Mouse (Mus musculus) hindbrain, embryonic 11.5 days (tissue): Measurements from ENCODE around the gene Artn. TPM values are rescaled to one million over a fixed set of nuclear protein-coding genes. Genes with fewer than 3 reads are reported as not detected.
A peak's percentile ranks its signal among the peaks of the same experiment; 100 is the strongest.

ENCODE experiments used
- ATAC-seq: fragments of 200-750 bp; cut with Nextera tagmentation; 2 replicates; pipeline ENCODE4 v1.8.0; 2017; ENCODE audit warnings: mild to moderate bottlenecking, moderate TSS enrichment, moderate library complexity; ENCODE audit not compliant: low FRiP score
- DNase-seq: peaks from one replicate; pipeline ENCODE4 v3.0.0-alpha.2; 2015; ENCODE audit warnings: low spot score
- H3K27ac ChIP-seq: fragments of 300-500 bp; sonication (generic); 2 replicates; pipeline ENCODE4 v1.5.1; 2014; ENCODE audit warnings: mild to moderate bottlenecking, low read depth, low read length
- H3K27me3 ChIP-seq: fragments of 300-500 bp; sonication (generic); 2 replicates; pipeline ENCODE4 v1.6.1; 2014; ENCODE audit warnings: mild to moderate bottlenecking, low read length, moderate library complexity, mixed read lengths; ENCODE audit not compliant: control insufficient read depth, insufficient read depth
- H3K36me3 ChIP-seq: fragments of 300-500 bp; sonication (generic); 2 replicates; pipeline ENCODE4 v1.6.1; 2014; ENCODE audit warnings: mild to moderate bottlenecking, low read length, moderate library complexity, mixed read lengths; ENCODE audit not compliant: control insufficient read depth, insufficient read depth
- H3K4me1 ChIP-seq: fragments of 300-500 bp; sonication (generic); replicated peaks from 2 replicates; pipeline ENCODE4 v1.6.1; 2014; ENCODE audit warnings: low read length, mixed read lengths; ENCODE audit not compliant: control insufficient read depth, insufficient read depth
- H3K4me2 ChIP-seq: fragments of 300-500 bp; sonication (generic); replicated peaks from 2 replicates; pipeline ENCODE4 v1.6.1; 2014; ENCODE audit warnings: mild to moderate bottlenecking, low read depth, low read length
- H3K4me3 ChIP-seq: fragments of 300-500 bp; sonication (generic); 2 replicates; pipeline ENCODE4 v1.5.1; 2014; ENCODE audit warnings: low read depth, low read length
- H3K9ac ChIP-seq: fragments of 300-500 bp; sonication (generic); 2 replicates; pipeline ENCODE4 v1.6.1; 2014; ENCODE audit warnings: low read depth, low read length
- H3K9me3 ChIP-seq: fragments of 300-500 bp; sonication (generic); 2 replicates; pipeline ENCODE4 v1.6.1; 2016; ENCODE audit warnings: low read length; ENCODE audit not compliant: control insufficient read depth
- WGBS: fragments of 180-500 bp; shearing (Covaris S2); extraction: QIAGEN DNeasy Blood & Tissue Kit; methylation state at CpG from one replicate; pipeline ENCODE4 v1.1.7; 2014; 5-methylcytosine and 5-hydroxymethylcytosine counted together
- polyA plus RNA-seq: library from polyadenylated mRNA; unstranded; fragments of >200 nt; fragmentation: Nextera tagmentation; extraction: Ambion mirVana; gene quantifications from 2 replicates; pipeline ENCODE4 v1.2.1, GENCODE M21; 2014

Artn gene
- polyA plus RNA-seq, 1 experiment from 2014 or later, result 1.6 TPM

- ATAC-seq (peak; percentile 58), DNase-seq (peak; percentile 76)
- 1% methylated on average over 57 of the region's 103 CpGs for WGBS
- Histone ChIP-seq H3K27me3 (no peaks in the 10 kb centered on the region), H3K36me3 (no peaks in the 10 kb centered on the region), H3K9ac (peak within 1 kb of the TSS; percentile 96), H3K27ac (peak within 1 kb of the TSS; percentile 62), H3K4me1 (peaks cover 8% of the 10 kb centered on the region; the same call in 1 of the 2 replicates), H3K9me3 (no peaks in the 10 kb centered on the region), H3K4me3 (peak within 1 kb of the TSS; percentile 82), H3K4me2 (peak within 1 kb of the TSS; percentile 79)
Measured at GRCm38 (mm10) chr4:117882701-117883691, 46.6 kb downstream of the Artn start, which contains the start of gene B4galt2. Gene B4galt2 (minus strand): TSS chr4:117883487.

GRCm38 (mm10) chr4:117878703-117879102, 50.9 kb downstream of the Artn start:
- no peaks in the 10 kb centered on the region; the same call in 1 of the 2 replicates for H3K36me3 ChIP-seq
- WGBS, result 81% methylated on average over 5 of the region's 5 CpGs
- H3K4me3 ChIP-seq, result no peak overlapping the region
- no peaks in the 10 kb centered on the region for H3K4me1 ChIP-seq
- ATAC-seq, result no peak
- no peak for DNase-seq
- no peak overlapping the region for H3K4me2 ChIP-seq
- no peak overlapping the region for H3K27ac ChIP-seq
- no peaks in the 10 kb centered on the region for H3K9me3 ChIP-seq
- no peaks in the 10 kb centered on the region for H3K27me3 ChIP-seq
- no peak overlapping the region for H3K9ac ChIP-seq

DNA sequence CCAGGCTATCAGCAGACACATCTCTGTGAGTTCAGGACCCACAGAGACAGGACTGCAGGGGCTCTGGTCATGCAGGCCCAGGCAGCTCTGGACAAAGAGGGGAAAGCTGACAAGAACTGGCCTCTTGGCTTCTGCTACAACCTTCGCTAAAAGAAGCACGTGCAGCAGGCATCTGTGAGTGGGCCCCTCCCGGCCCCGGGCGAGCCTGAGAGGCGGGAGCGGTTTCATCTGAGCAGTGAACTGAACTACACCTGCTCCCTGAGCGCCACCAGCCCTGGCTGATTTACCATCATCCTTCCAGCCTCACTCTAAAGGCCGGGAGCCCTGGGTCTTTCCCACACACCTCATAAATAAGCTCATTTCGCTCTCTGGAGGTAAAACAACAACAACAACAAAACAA, 51.3 kb downstream of the Artn start:
- DNase-seq (no peak), ATAC-seq (no peak)
- Histone ChIP-seq H3K27ac (no peak overlapping the region), H3K9ac (no peak overlapping the region), H3K4me2 (no peak overlapping the region), H3K36me3 (no peaks in the 10 kb centered on the region; the same call in 1 of the 2 replicates), H3K9me3 (no peaks in the 10 kb centered on the region), H3K4me1 (no peaks in the 10 kb centered on the region), H3K27me3 (no peaks in the 10 kb centered on the region), H3K4me3 (no peak overlapping the region)
- WGBS, result 70% methylated on average over 10 of the region's 10 CpGs

Other genes with a start within 250 kb of the Artn start
- gene Dmap1, start 247.5 kb downstream of the Artn start, polyA plus RNA-seq, result 76.1 and 82.2 TPM in 2 replicates
- gene Gm12845, start 205.4 kb downstream of the Artn start, polyA plus RNA-seq, result not detected in 2 replicates
- gene Klf17, start 164.1 kb downstream of the Artn start, polyA plus RNA-seq, result not detected in 2 replicates
- 6.2 and 7.1 TPM in 2 replicates for gene Slc6a9, start 95.3 kb downstream of the Artn start, polyA plus RNA-seq
- 1.7 and 1.8 TPM in 2 replicates for gene Ccdc24, start 57.2 kb downstream of the Artn start, polyA plus RNA-seq
- gene B4galt2, start 46.3 kb downstream of the Artn start, polyA plus RNA-seq, result 27.3 and 27.9 TPM in 2 replicates
- gene Atp6v0b, start 42.4 kb downstream of the Artn start, polyA plus RNA-seq, result 233 and 246 TPM in 2 replicates
- 21.0 and 26.8 TPM in 2 replicates for gene Dph2, start 37.7 kb downstream of the Artn start, polyA plus RNA-seq
- gene Ipo13, start 14.8 kb downstream of the Artn start, polyA plus RNA-seq, result 43.8 and 54.5 TPM in 2 replicates
- 5.5 and 6.0 TPM in 2 replicates for gene St3gal3, start 205.2 kb upstream of the Artn start, polyA plus RNA-seq